Mouse (Mus musculus): ENCODE results near the gene Ubtf.
"Not testable (repeated sequence)": the region's sequence is repeated elsewhere in the genome, so short reads cannot be mapped to it uniquely, and the experiment has no call there.

Gene Ubtf

DNA sequence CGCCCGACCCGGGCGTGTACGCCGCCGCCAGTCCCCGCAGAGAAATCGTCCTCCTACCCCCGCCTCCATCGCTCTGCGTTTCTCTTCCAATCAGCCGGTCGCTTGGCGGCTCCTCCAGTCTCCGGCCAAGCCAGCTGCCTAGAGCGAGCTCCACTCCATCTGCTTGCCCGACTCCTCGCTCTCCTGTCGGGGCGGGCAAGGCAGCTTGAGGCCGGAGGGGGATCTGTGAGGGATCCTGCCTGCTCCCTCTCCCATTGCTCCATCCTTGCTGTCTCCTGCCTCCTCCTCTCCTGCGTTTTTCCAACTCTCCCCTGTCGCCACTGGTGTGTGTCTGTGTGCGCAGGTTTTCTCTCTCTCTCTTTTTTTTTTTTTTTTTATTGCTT, at the start of gene Ubtf:
Ubtf (minus strand) TSS at position 333 of the 383 bp plus-strand sequence.
- DNase-seq, result peak; percentile 86

DNA sequence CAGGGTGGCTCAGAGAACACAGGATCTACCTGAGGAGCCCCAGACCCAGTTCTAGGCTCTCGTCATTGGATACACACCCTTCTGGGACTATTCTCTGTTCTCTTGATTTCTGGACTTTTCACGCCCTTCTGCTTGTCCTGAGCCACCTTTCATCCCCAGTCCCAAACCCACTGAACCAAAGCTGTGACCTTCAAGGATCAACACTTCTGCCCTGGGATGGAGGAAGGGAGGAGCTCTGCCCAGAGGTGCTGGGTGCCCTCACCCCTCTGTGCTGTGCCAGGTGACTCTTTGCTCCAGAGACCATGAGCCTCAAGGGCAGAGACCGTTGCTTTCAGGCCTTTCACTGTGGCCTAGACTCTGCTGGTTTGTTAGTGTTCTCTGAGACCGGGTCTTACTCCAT, 49.7 kb upstream of the Ubtf start:
- DNase-seq, result no peak

DNA sequence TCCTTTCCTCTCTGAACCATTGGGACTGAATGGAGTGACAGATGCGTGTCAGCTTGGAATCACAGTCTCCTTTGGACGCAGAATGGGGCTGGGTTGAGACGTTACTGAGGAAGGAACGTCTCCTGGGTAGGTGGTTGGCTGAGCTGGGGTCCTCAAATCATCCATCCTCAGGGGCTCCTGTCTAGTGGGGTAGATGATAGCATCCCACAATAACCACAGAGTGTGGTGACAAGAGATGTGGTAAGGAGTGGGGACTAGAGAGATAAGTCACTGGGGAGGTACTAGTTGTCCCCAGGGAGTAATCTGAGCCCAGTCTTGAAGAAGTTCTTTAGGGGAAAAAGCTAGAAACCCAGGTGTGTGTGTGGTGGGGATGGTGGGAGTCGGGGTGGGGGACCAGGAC, 48.8 kb upstream of the Ubtf start:
- no peak for DNase-seq

DNA sequence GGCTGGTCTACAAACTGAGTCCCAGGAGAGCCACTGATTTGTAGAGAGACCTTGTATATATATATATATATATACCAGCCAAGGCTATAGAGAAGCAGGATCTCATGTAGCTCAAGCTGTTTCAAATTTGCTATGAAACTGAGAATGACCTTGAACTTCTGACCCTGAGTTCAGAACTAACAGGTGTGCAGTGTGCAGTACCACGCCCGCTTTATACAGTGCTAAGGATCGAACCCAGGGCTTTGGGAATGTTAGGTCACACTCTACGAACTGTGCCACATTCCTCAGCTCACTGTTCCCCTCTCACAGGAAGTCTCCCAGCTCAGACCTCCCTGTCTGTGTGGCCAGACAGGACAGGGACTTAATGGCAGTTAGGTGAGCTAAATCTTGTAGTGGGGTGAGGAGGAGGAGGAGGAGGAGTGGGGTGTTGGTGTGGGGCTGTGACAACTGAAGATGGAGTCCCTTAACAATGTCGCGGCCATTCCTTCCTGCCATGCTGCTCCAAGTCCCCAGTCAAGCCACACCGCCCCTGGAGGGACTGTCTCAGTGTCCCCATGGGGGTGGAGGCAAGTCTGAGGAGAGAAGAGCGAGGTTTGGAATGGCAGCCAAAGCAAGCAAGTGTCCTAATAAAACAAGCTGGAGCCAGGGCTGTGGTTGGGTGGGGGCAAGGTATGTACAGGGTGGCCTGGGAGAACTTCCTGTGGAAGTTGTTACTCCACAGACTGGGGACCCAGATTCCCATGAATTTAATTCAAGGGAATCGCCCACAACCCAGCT, 48.1 kb upstream of the Ubtf start:
- no peak for DNase-seq

DNA sequence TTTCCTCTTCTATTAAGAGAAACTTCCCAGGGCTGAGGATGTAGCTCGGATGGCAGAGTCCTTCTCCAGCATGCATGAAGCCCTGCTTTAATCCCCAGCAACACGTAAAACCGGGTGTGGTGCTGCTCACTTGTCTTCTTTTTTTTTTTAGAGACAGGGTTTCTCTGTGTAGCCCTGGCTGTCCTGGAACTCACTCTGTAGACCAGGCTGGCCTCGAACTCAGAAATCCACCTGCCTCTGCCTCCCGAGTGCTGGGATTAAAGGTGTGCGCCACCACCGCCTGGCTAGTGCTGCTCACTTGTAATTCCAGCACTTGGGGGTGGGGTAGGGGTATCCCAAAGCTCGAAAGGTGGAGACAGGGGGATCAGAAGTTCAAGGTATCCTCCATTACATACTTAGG, 46.6 kb upstream of the Ubtf start, which contains the start of gene Slc4a1:
Slc4a1 (minus strand) TSS at position 101 of the 400 bp plus-strand sequence.
- DNase-seq, result not testable (repeated sequence)

DNA sequence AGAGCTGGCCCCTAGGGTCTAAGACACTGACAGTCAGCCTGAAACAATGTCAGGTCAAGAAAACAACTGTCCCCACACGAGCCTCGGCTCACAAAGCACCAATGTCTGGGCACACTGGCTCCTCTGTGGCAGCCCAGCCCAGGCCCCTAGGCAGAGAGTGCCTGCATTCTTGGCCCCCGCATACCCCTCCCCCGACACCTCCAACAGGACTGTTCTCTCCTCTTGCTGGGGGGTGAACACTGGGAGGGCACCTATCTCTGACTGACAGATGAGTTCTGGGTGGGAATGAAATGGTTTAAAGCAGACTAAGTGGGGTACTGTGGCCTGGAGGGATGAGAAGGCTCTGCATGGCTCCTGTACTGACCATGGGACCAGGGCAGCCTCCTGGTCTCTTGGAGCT, 46.2 kb upstream of the Ubtf start:
- DNase-seq, result no peak

DNA sequence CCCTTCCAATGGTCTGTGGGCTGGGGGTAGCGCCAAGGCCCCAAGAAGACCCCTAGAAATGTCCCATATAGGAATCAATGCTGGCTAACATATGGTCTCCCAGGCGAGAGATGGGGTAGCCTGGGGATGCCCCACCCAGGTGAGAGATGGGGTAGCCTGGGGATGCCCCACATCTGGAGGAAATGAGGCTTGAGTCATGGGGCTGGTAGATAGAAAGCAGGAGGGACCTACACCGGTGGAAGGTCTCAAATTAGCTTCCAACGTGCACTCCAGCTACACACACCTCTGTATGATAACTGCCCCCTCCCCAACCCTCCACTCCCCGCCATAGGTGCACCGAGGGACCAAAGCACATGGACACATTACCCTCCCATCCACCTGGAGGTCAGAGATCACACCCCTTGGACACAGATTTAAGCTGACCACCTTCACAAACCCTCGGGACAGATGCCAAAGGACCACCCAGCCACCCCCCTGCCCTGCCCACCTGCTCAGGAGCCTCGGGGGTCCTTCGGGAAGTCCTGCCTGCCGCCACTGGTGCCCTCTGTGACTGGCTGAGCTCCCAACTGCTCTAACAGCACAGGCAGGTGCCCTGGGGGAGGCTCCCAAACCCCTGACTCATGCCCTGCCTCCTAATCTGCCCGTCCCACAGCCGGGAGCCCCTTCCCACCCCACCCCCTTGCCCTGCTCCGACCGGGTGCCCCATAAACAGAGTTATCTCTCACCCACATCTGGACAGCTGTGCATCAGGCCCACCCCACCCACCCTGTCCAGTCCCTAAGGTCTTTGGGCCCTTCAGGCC, 45.2 kb upstream of the Ubtf start:
- DNase-seq, result no peak

DNA sequence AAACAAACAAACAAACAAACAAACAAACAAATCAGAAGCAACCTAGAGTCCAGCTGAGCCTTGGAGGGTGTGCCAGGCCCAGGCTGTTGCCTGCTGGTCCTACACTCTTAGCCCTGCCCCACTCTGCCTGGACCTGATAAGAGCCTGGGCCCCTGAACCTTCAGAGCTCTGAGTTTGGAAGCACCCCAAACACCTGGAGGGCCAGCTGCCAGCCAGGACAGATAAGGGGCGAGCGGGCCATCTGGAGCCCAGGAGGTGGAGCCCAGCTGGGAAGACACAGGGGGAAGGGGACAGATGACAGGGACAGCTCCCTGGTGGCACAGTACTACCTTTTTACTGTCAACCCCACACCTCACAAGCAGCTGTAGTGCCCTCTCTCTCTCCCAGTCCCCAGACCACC, 44.1 kb upstream of the Ubtf start:
- DNase-seq, result no peak

DNA sequence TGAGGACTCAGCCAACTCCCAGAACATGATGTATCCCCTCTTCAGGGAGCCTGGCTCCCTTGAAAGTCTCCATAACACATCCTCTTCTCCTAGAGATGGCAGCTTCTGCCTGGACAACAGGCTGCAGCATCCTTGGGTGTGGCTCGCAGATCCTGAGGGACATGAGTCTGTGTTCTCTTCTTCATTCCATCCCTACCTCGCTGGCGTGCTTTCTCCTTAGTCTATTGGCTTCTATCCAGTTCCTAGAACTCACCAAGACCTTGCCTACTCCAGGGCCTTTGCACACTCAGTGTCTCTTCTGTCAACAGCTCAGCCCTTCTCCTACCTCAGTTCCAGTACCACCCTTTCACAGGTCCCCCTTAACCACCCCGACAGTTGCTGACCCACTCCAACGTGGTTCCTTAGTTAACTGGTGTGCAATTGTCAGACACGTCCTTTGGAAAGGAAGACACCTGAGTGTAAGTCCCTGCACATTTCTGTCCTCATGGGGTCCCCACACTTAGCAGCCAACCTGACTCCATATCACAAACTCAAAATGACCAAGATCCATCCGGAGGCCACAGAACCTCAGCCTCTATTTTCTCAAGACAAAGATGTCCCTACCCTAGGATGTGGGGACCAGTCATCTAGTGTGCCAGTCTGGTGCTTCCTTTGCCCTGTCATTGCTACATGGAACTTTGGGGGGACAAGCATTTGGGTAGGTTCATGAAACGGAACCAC, 42.4 kb upstream of the Ubtf start:
- DNase-seq, result no peak

DNA sequence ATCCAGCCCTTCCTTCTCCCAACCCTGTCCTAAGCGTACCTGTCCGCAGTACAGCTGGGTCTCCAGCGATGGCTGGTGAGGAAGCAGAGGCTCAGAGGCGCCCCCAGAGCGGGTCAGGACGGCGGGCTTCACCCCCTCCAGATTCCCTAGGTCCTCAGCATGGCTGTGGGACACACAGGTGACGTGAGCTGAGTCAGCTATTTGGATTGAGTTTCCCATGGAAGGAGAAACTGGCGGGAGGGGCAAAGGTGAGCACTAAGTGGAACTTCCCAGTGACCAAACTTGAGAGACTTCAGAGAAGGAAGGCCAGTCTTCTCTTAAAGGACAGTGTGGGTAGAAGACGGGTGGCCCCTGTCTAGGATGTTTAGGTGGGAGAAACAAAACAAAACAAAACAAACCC, 38.8 kb upstream of the Ubtf start:
- no peak for DNase-seq

DNA sequence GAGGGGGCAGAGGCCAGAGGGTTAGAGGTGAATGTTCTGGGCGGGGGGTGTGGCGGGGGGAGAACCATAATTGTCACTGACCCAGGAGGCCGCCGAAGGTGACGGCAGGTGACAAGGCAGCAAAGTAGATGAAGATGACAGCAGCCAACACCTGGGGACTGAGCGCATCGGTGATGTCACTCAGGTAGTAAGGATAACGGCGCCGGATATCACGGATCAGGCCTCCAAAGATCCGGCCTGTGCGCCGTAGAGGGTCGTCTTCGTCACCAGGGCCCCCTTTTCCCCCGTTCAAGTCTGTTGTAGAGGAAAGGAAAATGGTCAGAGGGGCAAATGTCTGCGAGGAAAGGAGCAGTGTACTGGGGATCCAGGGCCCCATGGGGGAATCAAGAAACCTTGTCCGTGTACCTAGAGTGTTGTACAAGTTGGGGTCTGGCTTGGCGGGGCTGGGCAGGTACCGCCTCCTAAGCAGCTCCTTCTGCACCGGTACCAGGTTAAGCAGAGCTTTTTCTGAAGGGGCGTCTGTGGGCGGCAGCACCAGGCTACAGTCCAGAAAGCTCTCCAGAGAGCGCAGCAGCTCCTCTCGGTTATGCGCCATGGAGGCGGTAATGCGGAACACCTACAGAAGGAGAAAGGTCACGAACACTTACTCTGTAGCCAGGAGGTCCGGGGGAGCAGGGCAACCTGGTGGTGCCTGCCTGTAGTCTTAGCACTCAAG, 37.3 kb upstream of the Ubtf start:
- DNase-seq, result no peak

DNA sequence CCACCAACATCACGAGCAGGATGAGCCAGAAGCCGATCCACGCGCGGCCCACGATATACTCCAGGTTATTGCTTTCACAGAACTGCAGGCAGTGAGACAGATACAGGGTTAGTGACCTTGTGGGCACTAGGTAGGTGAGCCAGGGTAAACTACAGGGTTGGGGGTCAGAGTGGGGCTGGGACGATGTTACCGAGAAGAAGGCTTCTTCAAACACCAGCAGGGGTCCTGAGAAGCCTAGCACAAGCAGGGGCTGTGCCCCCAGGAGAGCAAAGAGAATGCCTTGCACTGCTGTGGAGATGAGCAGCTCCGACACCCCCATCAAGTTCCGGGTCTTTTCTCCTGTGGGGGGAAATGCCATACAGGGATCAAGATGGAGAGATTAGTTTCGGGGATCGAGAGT, 36.6 kb upstream of the Ubtf start:
- DNase-seq, result no peak

DNA sequence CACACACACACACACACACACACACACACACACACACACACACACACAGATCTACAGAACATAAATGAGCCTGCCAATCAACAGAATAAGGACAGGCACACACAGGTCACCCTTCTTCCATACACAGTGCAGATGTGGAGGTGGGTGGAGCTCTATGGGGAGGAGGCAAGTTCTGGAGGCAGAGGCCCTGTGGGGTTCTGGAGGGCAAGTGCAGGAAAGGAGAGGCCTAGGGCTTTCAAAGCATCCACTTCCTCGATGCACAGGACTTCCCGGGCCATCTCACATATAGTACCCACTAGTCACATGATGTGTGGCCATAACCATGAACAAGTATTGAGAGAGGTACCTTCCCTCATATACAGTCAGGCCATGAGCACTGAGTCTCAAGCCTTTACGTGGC, 36.0 kb upstream of the Ubtf start:
- DNase-seq, result no peak

DNA sequence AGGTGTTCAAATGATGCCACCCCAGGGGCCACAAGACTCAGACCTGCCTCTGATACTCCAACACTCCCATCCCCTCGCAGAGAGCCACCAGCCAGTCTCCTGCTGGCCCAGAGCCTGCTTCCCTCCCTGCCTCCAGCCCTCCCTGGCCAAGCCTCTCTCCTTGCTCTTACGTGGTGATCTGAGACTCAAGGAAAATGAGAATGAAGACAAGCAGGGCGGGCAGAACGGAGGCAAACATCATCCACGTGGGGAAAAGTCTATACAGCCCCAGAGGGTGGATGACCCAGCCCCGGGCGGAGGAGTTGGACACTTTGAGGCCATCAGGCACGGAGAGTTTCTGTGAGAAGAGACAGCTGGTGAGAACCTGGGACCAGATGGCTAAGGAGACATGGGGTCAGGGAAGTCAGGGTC, 33.5 kb upstream of the Ubtf start:
- DNase-seq, result no peak

DNA sequence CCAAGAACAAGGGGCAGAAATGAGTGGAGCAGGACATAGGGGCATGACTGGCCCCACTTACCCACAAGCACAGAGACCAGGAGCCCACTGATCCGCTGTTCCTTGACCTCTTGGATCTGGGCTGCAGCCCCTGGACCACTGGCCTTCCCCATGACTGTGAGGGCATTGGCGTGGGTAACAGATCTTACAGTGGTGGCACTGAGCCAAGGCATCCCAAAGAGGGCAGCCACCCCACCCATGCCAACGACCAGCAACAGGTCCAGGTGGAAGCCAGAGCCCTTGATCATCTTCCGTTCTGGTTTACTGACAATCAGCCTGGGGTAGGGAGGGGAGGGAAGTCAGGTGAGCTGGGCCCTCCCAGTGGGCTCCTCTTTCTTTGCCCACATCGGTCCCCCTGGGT, 32.8 kb upstream of the Ubtf start:
- no peak for DNase-seq

DNA sequence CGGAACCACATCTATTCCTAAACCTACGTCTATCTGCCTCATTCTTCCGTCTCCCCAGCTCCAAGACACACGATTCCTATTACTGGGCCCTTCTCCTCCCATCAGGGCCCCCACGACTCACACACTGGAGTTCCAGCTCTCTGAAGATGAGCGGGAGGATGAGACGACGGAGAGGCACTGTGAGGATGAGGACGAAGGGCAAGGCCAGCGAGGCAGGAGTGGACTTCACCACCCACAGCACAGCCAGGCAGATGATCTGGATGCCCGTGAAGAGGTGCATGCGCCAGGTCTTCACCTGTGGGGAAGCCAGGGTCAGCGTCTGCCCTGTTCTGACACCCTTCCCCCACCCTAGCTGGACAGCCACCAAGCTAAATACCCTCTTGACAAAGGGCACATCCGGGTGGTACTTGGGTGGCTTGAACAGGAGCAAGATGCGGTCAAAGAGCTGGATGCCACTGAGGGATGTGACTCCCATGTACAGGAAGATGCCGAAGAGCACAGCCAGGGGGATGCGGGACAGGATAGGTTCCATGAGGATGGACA, 31.5 kb upstream of the Ubtf start:
- no peak for DNase-seq

DNA sequence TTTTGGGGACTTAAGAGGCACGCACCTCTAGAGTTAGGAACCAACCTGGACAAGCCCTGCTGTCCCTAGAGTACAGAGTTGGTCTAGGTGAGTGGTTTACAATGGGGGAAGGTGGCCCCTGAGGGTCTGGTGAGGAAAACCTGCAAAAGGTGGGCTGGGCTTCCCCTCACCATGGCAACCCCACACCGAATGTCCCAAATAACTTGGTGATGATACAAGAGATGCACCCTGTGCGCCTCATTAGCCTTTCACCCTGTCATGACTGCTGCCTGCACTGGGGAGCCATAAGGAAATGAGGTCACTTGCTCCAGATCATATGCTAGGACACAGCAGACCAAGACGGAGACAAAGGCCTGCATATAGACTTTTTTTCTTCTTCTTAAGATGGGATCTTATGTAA, 30.9 kb upstream of the Ubtf start:
- DNase-seq, result no peak

DNA sequence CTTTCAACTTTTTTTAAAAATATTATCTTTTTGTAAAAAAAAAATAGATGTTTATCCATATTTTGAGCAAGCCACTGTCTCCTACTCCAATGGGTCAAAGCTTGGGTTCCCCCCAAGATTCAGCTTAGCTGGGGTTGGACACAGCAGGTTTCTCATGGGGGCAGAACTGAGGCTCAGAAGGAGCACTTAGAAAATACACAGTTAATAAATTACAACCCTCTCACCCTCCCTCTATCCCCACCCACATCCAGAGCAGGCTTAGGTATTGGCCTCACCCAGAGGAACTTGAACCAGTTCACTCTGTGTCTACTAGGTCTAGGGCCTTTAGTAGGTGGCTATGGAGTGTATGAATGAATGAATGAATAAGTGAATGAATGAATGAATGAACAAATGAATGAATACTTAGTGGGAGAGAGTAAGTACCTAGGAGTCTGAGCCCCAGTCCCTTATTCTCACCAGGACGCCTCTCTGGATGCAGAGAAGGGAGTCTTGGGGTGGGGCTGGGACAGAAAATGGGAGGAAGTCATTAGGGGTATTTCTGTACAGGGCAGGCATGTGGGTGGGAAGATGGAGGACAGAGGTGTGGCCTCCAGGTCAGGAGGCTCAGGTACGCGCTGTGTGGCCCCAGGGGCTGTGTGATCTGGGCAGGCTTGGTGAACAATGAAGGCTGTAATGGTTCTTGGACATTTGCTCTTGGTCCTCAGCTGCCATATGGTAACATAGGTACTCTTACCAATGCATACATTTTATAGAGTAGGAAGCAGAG, 29.8 kb upstream of the Ubtf start:
- DNase-seq, result no peak

DNA sequence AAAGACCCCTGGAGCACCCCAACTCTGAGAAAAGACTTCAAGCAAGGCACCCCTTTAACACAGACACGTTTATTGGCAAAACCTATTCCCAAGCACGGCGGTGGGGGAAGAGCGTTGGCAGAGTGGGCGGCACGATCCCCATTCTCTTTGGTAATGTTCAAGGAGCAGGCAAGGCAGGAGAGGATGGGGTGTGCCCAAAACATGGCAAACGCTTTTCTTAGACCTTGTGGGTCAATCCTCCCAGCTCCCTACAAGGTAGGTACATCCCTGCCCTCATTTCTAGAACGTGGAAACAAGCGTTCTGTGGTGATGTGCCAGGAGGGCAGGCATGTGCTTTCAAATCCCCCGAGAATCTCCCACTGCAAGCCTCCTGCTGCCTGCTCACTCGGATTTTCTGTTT, 29.2 kb upstream of the Ubtf start:
- DNase-seq, result no peak

DNA sequence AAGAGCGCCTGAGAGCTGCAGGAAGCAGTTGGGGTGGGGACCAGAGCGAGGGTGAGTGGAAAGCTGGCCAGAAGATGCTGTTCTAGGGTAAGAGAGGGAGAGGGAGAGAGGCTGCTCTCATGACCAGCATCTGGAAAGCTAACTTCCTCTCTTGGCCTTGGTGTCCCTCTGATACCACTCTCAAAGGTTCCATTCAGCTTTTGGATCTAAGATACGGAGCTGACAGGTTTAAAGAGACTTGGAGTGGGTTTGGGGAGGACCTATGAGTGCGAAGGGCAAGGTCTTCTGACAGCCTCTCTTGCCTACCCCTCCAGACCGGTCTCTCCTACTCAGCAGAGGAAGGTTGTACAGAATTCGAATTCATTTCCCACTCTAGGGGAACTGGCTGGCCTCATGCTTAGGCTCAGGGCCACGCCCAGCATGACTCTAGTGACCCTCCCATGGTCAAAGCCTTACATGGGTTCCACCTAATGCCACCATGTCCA, 28.6 kb upstream of the Ubtf start:
- no peak for DNase-seq

DNA sequence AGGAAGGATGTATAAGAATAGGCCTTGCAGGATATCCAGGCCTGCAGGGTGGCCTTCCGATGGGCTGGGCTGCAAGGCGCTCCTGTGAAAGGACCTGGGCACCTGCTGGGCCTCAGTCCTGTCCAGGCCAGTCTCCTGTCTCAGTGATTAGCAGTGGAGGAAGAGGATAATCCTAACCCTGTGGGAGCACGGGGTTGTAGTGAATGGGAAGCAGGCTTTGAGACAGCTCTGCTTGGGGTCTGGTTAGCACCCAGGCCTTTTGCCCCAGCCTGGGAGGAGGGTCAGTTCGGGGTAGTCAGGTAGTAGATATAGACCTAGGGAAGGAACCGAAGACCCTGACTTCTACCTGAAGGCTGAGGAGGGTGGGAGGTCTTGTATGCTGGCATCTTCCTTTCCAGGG, 28.1 kb upstream of the Ubtf start:
- DNase-seq, result no peak

DNA sequence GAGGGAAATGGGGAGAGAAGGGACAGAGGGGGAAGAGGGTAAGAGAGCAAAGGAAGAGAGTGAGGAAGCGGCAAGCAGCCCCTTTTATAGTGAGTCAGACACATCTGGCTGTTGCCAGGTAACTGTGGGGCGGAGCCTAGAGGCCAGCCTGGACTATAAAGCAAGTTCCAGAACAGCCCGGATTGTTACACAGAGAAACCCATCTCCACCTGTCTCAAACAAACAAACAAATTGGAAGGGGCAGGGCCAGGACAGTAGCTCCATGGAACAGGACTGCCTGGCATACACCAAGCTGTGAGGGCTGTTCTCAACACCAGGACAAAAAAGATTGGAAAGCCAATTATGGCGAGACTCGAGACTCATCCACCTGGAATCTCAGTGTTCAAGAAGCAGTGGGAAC, 27.4 kb upstream of the Ubtf start:
- no peak for DNase-seq
